Mouse (Mus musculus): ENCODE measurements around the gene Nfat5. TPM values are rescaled to one million over a fixed set of nuclear protein-coding genes. Genes with fewer than 3 reads are reported as not detected.

Nfat5 gene
- polyA plus RNA-seq, 1 experiment from 2014 or later, result 7.7 TPM

DNA sequence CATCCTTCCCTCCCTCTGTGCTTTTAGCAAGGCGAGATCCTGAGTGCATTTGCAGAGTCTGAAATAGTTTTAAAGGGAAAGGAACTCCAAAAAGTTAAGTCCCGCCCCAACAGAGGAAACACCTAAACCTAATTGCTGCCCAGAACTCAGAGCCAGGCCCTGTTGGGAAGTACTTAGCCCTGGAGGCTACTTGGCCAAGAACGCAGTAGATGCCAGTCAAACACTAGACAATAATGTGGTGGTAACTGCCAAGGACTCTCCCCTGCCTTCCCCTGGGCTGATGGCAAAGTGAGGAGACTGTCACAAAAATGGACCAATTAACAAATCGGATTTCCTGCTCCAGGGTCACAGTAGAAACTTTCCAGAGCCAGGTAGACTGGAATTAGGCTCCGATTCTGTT lies 108.6 kb downstream of the Nfat5 start:
- no peaks in the 10 kb centered on the region for H3K27me3 ChIP-seq (replicated peaks; ENCODE audit: control insufficient read depth, insufficient read depth, low read length)
- H3K4me2 ChIP-seq (ENCODE audit: low read length), result no peak overlapping the region
- H3K9ac ChIP-seq (ENCODE audit: low read depth, low read length), result no peak overlapping the region
- no peak overlapping the region for H3K4me3 ChIP-seq (ENCODE audit: low read length)
- WGBS, result 73% methylated on average over 5 of the region's 5 CpGs
- H3K9me3 ChIP-seq (ENCODE audit: control insufficient read depth, low read length), result no peaks in the 10 kb centered on the region
- H3K27ac ChIP-seq (ENCODE audit: low read depth, low read length), result no peak overlapping the region
- ATAC-seq, result no peak
- no peaks in the 10 kb centered on the region for H3K36me3 ChIP-seq (ENCODE audit: control insufficient read depth, insufficient read depth, low read length)
- H3K4me1 ChIP-seq (ENCODE audit: control insufficient read depth, insufficient read depth, low read depth, low read length), result peaks cover 4% of the 10 kb centered on the region

DNA sequence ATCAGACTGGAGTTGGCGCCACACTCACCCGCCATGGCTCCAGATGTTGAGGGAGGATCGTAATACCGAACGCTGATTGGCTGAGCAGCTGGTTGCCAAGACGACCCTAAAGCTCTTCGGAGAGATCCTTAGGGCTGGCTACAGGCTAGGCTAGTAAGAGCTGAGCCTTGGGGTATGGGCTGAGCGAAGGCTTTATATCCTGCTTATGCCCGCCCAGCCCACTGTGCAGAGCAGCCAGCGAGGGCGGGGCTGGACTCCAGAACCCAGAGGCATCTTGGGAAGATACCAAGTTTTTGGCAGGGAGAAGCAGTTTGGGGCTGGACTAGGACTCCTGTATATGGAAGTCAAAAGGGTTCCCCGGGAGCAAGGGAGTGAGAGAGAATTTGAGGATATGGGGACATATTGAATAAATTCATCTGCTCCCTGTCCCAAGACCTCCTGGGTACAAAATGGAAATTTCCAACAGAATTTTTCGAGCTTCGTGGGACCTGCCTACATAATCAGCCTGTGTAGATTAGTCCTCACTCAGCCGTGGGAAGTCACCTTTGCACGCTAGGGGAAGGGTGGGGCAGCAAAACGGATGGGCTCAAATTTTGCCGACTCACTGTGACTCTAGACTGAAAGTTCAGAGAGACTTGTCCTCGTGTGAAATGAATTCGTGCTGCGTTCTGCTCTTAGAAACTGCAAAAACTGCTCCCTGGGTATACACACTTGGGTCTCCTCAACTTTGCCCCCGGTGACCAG lies 109.9 kb downstream of the Nfat5 start, which contains the start of gene Nqo1:
Nqo1 (minus strand) TSS at position 169 of the 744 bp plus-strand sequence.
- peak; percentile 96 for ATAC-seq
- peak within 1 kb of the TSS; percentile 52 for H3K4me2 ChIP-seq (ENCODE audit: low read length)
- peaks cover 4% of the 10 kb centered on the region for H3K4me1 ChIP-seq (ENCODE audit: control insufficient read depth, insufficient read depth, low read depth, low read length)
- H3K9me3 ChIP-seq (ENCODE audit: control insufficient read depth, low read length), result no peaks in the 10 kb centered on the region
- H3K9ac ChIP-seq (ENCODE audit: low read depth, low read length), result peak within 1 kb of the TSS; percentile 30
- H3K4me3 ChIP-seq (ENCODE audit: low read length), result peak within 1 kb of the TSS; percentile 36
- H3K36me3 ChIP-seq (ENCODE audit: control insufficient read depth, insufficient read depth, low read length), result peaks cover 3% of the 10 kb centered on the region; the same call in 1 of the 2 replicates
- WGBS, result 14% methylated on average over 22 of the region's 22 CpGs
- peak within 1 kb of the TSS; percentile 5; the same call in 1 of the 2 replicates for H3K27ac ChIP-seq (ENCODE audit: low read depth, low read length)
- H3K27me3 ChIP-seq (replicated peaks; ENCODE audit: control insufficient read depth, insufficient read depth, low read length), result no peaks in the 10 kb centered on the region

DNA sequence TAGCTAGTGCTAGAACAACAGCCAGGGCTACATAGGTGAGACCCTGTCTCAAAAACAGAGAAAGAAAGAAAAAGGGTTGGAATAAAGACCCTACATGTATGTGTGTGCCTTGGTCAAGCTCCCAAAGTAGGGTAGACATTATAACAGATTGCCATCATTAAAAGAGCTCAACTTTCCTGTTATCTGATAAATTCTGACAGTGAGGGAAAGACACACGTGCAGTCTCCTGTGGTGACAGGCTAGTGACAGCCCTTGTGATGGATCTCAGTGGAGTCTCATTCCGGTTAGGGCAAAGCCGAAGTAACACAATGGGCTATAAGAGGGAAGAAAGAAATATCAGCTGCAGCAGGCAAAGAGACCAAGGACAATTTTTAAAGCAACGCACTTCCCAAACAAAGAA lies 110.8 kb downstream of the Nfat5 start:
- ATAC-seq, result no peak
- Histone ChIP-seq H3K9me3 (ENCODE audit: control insufficient read depth, low read length) (no peaks in the 10 kb centered on the region), H3K27ac (ENCODE audit: low read depth, low read length) (no peak overlapping the region)

DNA sequence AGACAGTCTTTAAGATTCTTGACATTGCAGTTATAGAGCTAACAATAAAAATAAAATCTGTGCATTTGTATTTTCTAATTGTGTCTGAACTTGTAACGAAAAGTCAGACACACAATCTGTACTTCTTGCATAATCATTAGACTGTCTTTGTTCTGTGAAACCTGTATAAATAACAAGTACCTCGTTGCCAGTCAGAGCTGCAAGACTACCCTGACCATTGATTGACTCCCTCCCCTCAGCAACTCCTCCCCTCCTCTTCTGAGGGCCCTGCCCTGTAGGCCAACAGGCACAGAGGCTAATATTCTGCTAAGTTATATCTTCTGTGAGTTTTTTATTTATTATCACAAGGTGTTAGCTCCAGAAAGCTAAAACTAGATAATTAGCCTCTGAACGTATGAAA lies 112.7 kb downstream of the Nfat5 start:
- H3K4me3 ChIP-seq (ENCODE audit: low read length), result no peak overlapping the region
- 67% methylated on average over 3 of the region's 3 CpGs for WGBS
- no peaks in the 10 kb centered on the region for H3K27me3 ChIP-seq (replicated peaks; ENCODE audit: control insufficient read depth, insufficient read depth, low read length)
- no peak overlapping the region for H3K27ac ChIP-seq (ENCODE audit: low read depth, low read length)
- peaks cover 4% of the 10 kb centered on the region for H3K4me1 ChIP-seq (ENCODE audit: control insufficient read depth, insufficient read depth, low read depth, low read length)
- no peaks in the 10 kb centered on the region for H3K9me3 ChIP-seq (ENCODE audit: control insufficient read depth, low read length)
- no peak for ATAC-seq
- peaks cover 13% of the 10 kb centered on the region for H3K36me3 ChIP-seq (ENCODE audit: control insufficient read depth, insufficient read depth, low read length)
- no peak overlapping the region for H3K4me2 ChIP-seq (ENCODE audit: low read length)
- H3K9ac ChIP-seq (ENCODE audit: low read depth, low read length), result no peak overlapping the region

More for the DNA sequence above, 110.8 kb downstream of the Nfat5 start:
- 66% methylated on average over 4 of the region's 4 CpGs for WGBS
- Histone ChIP-seq H3K4me2 (ENCODE audit: low read length) (no peak overlapping the region), H3K9ac (ENCODE audit: low read depth, low read length) (no peak overlapping the region), H3K4me3 (ENCODE audit: low read length) (no peak overlapping the region), H3K27me3 (replicated peaks; ENCODE audit: control insufficient read depth, insufficient read depth, low read length) (no peaks in the 10 kb centered on the region), H3K4me1 (ENCODE audit: control insufficient read depth, insufficient read depth, low read depth, low read length) (peaks cover 4% of the 10 kb centered on the region), H3K36me3 (ENCODE audit: control insufficient read depth, insufficient read depth, low read length) (peaks cover 6% of the 10 kb centered on the region)

DNA sequence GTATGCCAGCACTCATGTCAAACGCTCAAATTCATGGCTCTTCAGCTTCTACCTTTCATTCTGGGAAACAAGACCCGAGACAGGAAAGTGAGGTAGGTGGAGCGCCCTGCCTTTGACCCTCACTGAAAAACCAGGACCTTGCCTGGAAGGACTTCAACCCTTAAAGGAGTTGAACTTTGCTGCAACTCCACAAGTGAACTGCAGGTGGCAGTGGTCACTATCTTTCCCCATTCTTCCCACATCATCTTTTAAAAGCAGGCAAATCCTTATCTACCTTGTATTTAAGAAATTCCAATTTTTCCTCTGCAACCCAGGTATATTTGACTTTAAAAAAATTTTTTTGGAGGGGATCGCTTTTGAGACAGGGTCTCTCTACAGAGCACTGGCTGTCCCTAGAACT lies 118.1 kb downstream of the Nfat5 start:
- H3K4me2 ChIP-seq (ENCODE audit: low read length), result no peak overlapping the region
- WGBS, result 67% methylated on average over 4 of the region's 4 CpGs
- no peak overlapping the region for H3K9ac ChIP-seq (ENCODE audit: low read depth, low read length)
- no peak overlapping the region for H3K4me3 ChIP-seq (ENCODE audit: low read length)
- H3K27me3 ChIP-seq (replicated peaks; ENCODE audit: control insufficient read depth, insufficient read depth, low read length), result no peaks in the 10 kb centered on the region
- no peaks in the 10 kb centered on the region for H3K4me1 ChIP-seq (ENCODE audit: control insufficient read depth, insufficient read depth, low read depth, low read length)
- H3K27ac ChIP-seq (ENCODE audit: low read depth, low read length), result no peak overlapping the region
- no peak for ATAC-seq
- H3K36me3 ChIP-seq (ENCODE audit: control insufficient read depth, insufficient read depth, low read length), result peaks cover 45% of the 10 kb centered on the region
- no peaks in the 10 kb centered on the region for H3K9me3 ChIP-seq (ENCODE audit: control insufficient read depth, low read length)

DNA sequence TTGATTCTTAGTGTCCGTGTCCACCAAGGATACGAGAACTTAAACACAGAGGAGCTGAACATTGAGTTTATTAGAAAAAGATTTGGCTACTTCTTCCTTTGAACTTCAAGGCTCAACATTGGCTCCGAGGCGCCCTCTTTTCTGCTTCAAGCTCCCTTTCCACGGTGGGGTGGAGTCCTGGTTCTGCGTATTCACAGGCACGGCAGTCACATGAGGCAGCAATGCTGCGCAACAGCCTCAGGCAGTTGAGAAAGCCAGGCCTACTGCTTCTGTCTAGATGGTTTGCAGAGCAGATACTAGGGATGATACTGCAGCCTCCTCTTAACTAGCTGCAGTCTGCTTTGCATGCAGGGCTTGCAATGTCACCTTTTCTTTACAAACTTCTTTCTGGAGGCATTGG lies 119.3 kb downstream of the Nfat5 start:
- Histone ChIP-seq H3K27ac (ENCODE audit: low read depth, low read length) (no peak overlapping the region), H3K27me3 (replicated peaks; ENCODE audit: control insufficient read depth, insufficient read depth, low read length) (no peaks in the 10 kb centered on the region), H3K9ac (ENCODE audit: low read depth, low read length) (no peak overlapping the region), H3K9me3 (ENCODE audit: control insufficient read depth, low read length) (no peaks in the 10 kb centered on the region), H3K4me3 (ENCODE audit: low read length) (no peak overlapping the region), H3K36me3 (ENCODE audit: control insufficient read depth, insufficient read depth, low read length) (peaks cover 54% of the 10 kb centered on the region), H3K4me1 (ENCODE audit: control insufficient read depth, insufficient read depth, low read depth, low read length) (no peaks in the 10 kb centered on the region), H3K4me2 (ENCODE audit: low read length) (no peak overlapping the region)
- no peak for ATAC-seq
- 92% methylated on average over 8 of the region's 8 CpGs for WGBS

DNA sequence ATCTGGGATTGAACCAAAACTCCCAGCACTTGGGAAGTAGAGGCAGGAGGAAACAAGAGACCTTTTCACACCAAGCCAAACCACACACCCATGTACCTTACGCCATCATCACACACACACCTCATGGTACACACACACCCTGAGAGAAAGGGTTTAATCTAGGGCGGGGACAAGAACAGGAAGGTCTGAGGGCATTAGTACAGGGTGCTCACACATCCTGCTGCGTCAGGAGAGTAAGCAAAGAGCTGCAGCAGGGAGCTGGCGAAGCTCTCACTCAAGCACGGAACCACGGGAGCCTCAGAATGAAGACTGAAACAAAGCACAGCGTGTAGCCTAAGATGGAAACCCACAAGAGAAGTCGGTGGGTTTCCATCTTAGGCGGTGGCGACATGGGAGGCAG lies 120.6 kb downstream of the Nfat5 start:
- H3K36me3 ChIP-seq (ENCODE audit: control insufficient read depth, insufficient read depth, low read length), result peaks cover 61% of the 10 kb centered on the region
- no peak for ATAC-seq
- H3K4me2 ChIP-seq (ENCODE audit: low read length), result no peak overlapping the region
- no peak overlapping the region for H3K4me3 ChIP-seq (ENCODE audit: low read length)
- H3K27me3 ChIP-seq (replicated peaks; ENCODE audit: control insufficient read depth, insufficient read depth, low read length), result no peaks in the 10 kb centered on the region
- WGBS, result 83% methylated on average over 10 of the region's 10 CpGs
- H3K27ac ChIP-seq (ENCODE audit: low read depth, low read length), result no peak overlapping the region
- no peaks in the 10 kb centered on the region for H3K9me3 ChIP-seq (ENCODE audit: control insufficient read depth, low read length)
- H3K9ac ChIP-seq (ENCODE audit: low read depth, low read length), result no peak overlapping the region
- no peaks in the 10 kb centered on the region for H3K4me1 ChIP-seq (ENCODE audit: control insufficient read depth, insufficient read depth, low read depth, low read length)

DNA sequence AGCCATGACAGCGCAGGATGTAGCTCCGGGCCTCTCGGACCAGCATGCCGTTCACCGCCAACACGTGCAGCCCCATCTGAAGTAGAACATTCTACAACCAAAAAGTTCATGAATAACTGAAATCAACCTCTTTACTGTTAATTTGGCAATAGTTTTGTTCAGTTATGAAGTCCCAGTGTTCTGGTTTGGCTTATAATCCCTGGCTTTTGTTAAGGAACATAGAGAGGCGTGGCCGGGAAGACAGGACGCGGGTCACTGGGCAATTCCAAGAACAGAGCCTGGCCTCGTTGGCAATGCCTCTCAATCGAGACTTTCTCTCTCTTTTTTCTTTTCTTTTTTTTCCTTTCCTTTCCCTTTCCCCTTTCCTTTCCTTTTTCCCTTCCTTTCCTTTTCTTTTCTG lies 123.7 kb downstream of the Nfat5 start:
- no peaks in the 10 kb centered on the region for H3K9me3 ChIP-seq (ENCODE audit: control insufficient read depth, low read length)
- no peak for ATAC-seq
- peaks cover 65% of the 10 kb centered on the region for H3K36me3 ChIP-seq (ENCODE audit: control insufficient read depth, insufficient read depth, low read length)
- H3K9ac ChIP-seq (ENCODE audit: low read depth, low read length), result no peak overlapping the region
- no peaks in the 10 kb centered on the region for H3K27me3 ChIP-seq (replicated peaks; ENCODE audit: control insufficient read depth, insufficient read depth, low read length)
- H3K4me2 ChIP-seq (ENCODE audit: low read length), result no peak overlapping the region
- H3K4me3 ChIP-seq (ENCODE audit: low read length), result no peak overlapping the region
- no peak overlapping the region for H3K27ac ChIP-seq (ENCODE audit: low read depth, low read length)
- WGBS, result 88% methylated on average over 12 of the region's 12 CpGs
- H3K4me1 ChIP-seq (ENCODE audit: control insufficient read depth, insufficient read depth, low read depth, low read length), result no peaks in the 10 kb centered on the region

DNA sequence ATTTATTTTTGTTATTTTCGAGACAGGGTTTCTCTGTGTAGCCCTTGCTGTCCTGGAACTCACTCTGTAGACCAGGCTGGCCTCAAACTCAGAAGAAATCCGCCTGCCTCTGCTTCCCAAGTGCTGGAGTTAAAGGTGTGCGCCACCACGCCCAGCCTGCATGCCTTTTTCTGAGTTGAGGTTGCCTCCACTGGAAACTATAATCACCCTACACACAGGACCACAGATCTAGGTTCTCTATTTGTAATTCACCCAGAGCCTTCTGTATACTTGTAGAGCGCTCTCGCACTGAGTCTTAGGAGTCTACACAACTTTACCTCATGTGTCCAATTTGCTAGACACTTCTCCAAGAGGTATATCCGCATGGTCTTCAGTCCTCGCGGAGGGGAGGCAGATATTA lies 130.9 kb downstream of the Nfat5 start:
- Histone ChIP-seq H3K9ac (ENCODE audit: low read depth, low read length) (peak overlapping the region; percentile 89), H3K9me3 (ENCODE audit: control insufficient read depth, low read length) (no peaks in the 10 kb centered on the region), H3K36me3 (ENCODE audit: control insufficient read depth, insufficient read depth, low read length) (peaks cover 21% of the 10 kb centered on the region; the same call in 1 of the 2 replicates), H3K27ac (ENCODE audit: low read depth, low read length) (no peak overlapping the region), H3K27me3 (replicated peaks; ENCODE audit: control insufficient read depth, insufficient read depth, low read length) (no peaks in the 10 kb centered on the region), H3K4me1 (ENCODE audit: control insufficient read depth, insufficient read depth, low read depth, low read length) (peaks cover 14% of the 10 kb centered on the region), H3K4me3 (ENCODE audit: low read length) (peak overlapping the region; percentile 90), H3K4me2 (ENCODE audit: low read length) (peak overlapping the region; percentile 80)
- ATAC-seq, result no peak
- 37% methylated on average over 9 of the region's 9 CpGs for WGBS

Measured in hindbrain, embryonic 16.5 days (tissue).